Mouse (Mus musculus): ENCODE data around the gene Slc25a30. TPM values are rescaled to one million over a fixed set of nuclear protein-coding genes. Genes with fewer than 3 reads are reported as not detected.

The Slc25a30 gene
- total and polyA plus RNA-seq, 3 experiments = 9.6 to 18.2 (median 17.0) TPM

DNA sequence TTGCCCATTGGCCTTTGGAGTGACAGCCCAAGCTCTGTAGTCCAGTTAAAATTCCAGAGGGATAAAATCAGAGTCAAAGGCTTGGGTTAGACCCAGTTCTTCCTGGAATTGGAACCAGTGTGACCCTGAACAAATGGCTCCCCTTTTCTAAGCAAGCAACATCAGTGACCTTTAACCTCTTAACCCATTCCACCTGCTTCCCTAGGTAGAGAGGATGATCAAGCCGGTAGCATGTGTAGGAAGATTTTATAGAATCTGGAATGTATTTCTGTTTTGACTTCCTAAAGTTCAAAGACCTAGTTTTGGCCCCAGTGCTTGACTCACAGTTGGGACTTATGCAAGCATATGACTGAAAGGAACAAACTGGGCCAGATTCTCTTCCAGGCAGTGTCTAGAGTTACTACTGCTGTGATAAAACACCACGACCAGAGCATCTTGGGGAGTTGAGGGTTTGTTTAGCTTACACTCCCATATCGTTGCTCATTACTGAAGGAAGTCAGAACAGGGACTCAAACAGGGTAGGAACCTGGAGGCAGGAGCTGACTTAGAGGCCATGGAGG lies 40.1 kb upstream of the Slc25a30 start:
- no peak for TF ChIP-seq JUND (conservative IDR thresholded peaks at IDR 0.05; ENCODE audit: low read depth, low read length)
- no peak for TF ChIP-seq USF1 (IDR thresholded peaks at IDR 0.05; ENCODE audit: low read depth, low read length)
- TF ChIP-seq RAD21 (IDR thresholded peaks at IDR 0.05; ENCODE audit: low read depth, low read length) = no peak
- H3K4me1 ChIP-seq (ENCODE audit: control insufficient read depth in 1 of 2, insufficient read depth in 2 of 2) = peaks cover 0 to 10% of the 10 kb centered on the region in 2 experiments; a peak in 2 of 4 replicates
- H3K27me3 ChIP-seq (replicated peaks) = no peaks in the 10 kb centered on the region
- no peak overlapping the region for H3K4me3 ChIP-seq (replicated peaks in 1 of 3; ENCODE audit: low read depth in 2 of 3, low read length in 2 of 3, poor library complexity in 1 of 3)
- no peak overlapping the region for H3K4me2 ChIP-seq (ENCODE audit: insufficient read depth, low read depth, poor library complexity, severe bottlenecking)
- H3K27ac ChIP-seq (ENCODE audit: insufficient read depth, low read depth) = no peak overlapping the region
- in situ Hi-C loops (cut with MboI; ENCODE audit: low pct_ligation_motif_present, low pct_unique_long_range_greater_than_20kb, low sequenced_read_pairs) (no loop called here), dilution Hi-C loops (cut with MboI; ENCODE audit: extremely low pct_ligation_motif_present, extremely low pct_unique_long_range_greater_than_20kb, low sequenced_read_pairs) (no loop called here)
- no peaks in the 10 kb centered on the region for H3K9me3 ChIP-seq (replicated peaks; ENCODE audit: low read length)
- H3K36me3 ChIP-seq (replicated peaks in 1 of 2; ENCODE audit: control insufficient read depth in 1 of 2, insufficient read depth in 1 of 2, low read length in 1 of 2) = no peaks in the 10 kb centered on the region
- no peaks in the 10 kb centered on the region for H3K79me2 ChIP-seq (replicated peaks; ENCODE audit: control insufficient read depth, extremely low read depth, insufficient read depth, poor library complexity, severe bottlenecking)
- H3K9ac ChIP-seq (ENCODE audit: insufficient read depth, low read depth) = no peak overlapping the region
- DNase-seq (ENCODE audit: extremely low read depth) = no peak

DNA sequence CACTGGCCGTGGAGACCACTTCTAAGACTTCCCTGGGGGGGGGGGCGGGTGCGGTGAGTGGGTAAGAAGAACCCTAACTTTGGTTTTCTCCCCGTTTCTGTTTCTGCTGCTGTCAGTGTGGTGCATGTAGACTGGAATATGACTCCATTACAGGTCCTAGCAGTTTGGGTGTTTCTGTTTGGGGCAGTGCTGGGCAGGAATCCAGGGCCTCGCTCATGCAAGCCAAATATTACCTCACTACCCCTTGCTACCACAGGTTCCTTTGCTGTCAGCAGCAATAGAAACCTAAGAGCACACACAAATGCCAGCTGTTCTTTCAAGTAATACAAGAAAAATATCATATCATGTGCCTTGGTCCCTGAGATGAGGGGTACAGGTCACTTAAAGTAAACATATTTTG lies 33.2 kb upstream of the Slc25a30 start:
- no peaks in the 10 kb centered on the region for H3K9me3 ChIP-seq (replicated peaks; ENCODE audit: low read length)
- H3K9ac ChIP-seq (ENCODE audit: insufficient read depth, low read depth) = no peak overlapping the region
- no peaks in the 10 kb centered on the region for H3K4me1 ChIP-seq (ENCODE audit: control insufficient read depth in 1 of 2, insufficient read depth in 2 of 2)
- H3K79me2 ChIP-seq (replicated peaks; ENCODE audit: control insufficient read depth, extremely low read depth, insufficient read depth, poor library complexity, severe bottlenecking) = no peaks in the 10 kb centered on the region
- no peak overlapping the region for H3K4me2 ChIP-seq (ENCODE audit: insufficient read depth, low read depth, poor library complexity, severe bottlenecking)
- H3K4me3 ChIP-seq (replicated peaks in 1 of 3; ENCODE audit: low read depth in 2 of 3, low read length in 2 of 3, poor library complexity in 1 of 3) = no peak overlapping the region
- dilution Hi-C loops (cut with MboI; ENCODE audit: extremely low pct_ligation_motif_present, extremely low pct_unique_long_range_greater_than_20kb, low sequenced_read_pairs) (no loop called here), in situ Hi-C loops (cut with MboI; ENCODE audit: low pct_ligation_motif_present, low pct_unique_long_range_greater_than_20kb, low sequenced_read_pairs) (no loop called here)
- no peaks in the 10 kb centered on the region for H3K27me3 ChIP-seq (replicated peaks)
- TF ChIP-seq IRF4 (IDR thresholded peaks at IDR 0.05; ENCODE audit: low read depth, low read length) = no peak
- no peak for TF ChIP-seq E2F4 (IDR thresholded peaks at IDR 0.05; ENCODE audit: insufficient replicate concordance, low read depth, low read length)
- no peak for TF ChIP-seq SMC3 (IDR thresholded peaks at IDR 0.05; ENCODE audit: low read depth, low read length)
- no peak for TF ChIP-seq EP300 (IDR thresholded peaks at IDR 0.05; ENCODE audit: low read length)
- TF ChIP-seq ETS1 (conservative IDR thresholded peaks at IDR 0.05; ENCODE audit: low read depth, low read length) = no peak
- TF ChIP-seq MEF2A (IDR thresholded peaks at IDR 0.05; ENCODE audit: borderline replicate concordance, low read depth, low read length) = no peak
- no peak for TF ChIP-seq POLR2AphosphoS2 (IDR thresholded peaks at IDR 0.05; ENCODE audit: low read depth, low read length)
- no peak for TF ChIP-seq MAX (IDR thresholded peaks at IDR 0.05; ENCODE audit: low read length)
- TF ChIP-seq TCF12 (IDR thresholded peaks at IDR 0.05; ENCODE audit: low read depth, low read length) = no peak
- no peak for TF ChIP-seq ELF1 (IDR thresholded peaks at IDR 0.05; ENCODE audit: low read depth, low read length)
- no peak for TF ChIP-seq ZKSCAN1 (IDR thresholded peaks at IDR 0.05; ENCODE audit: borderline replicate concordance, low read depth, low read length)
- no peak for TF ChIP-seq PAX5 (IDR thresholded peaks at IDR 0.05; ENCODE audit: low read length)
- no peak for TF ChIP-seq TBP (conservative IDR thresholded peaks at IDR 0.05; ENCODE audit: low read depth, low read length)
- no peaks in the 10 kb centered on the region for H3K36me3 ChIP-seq (replicated peaks in 1 of 2; ENCODE audit: control insufficient read depth in 1 of 2, insufficient read depth in 1 of 2, low read length in 1 of 2)
- DNase-seq (ENCODE audit: extremely low read depth) = no peak
- H3K27ac ChIP-seq (ENCODE audit: insufficient read depth, low read depth) = no peak overlapping the region
